Mouse (Mus musculus) layer of hippocampus, adult 2 months (tissue): ENCODE results near the gene Lemd1. TPM values are rescaled to one million over a fixed set of nuclear protein-coding genes. Genes with fewer than 3 reads are reported as not detected.
A peak's percentile ranks its signal among the peaks of the same experiment; 100 is the strongest.

Experiments
- DNase-seq, 2 experiments: peaks; one replicate each; pipeline ENCODE4 v3.0.0; 2022; ENCODE audit warnings: low spot score in 2 of 2
- H3K27ac ChIP-seq: fragments of 200-600 bp; 2 replicates; pipeline ENCODE4 v1.8.1; 2022
- H3K4me3 ChIP-seq: fragments of 200-600 bp; 2 replicates; pipeline ENCODE4 v1.8.1; 2022; ENCODE audit warnings: mild to moderate bottlenecking
- CTCF ChIP-seq: fragments of 200-600 bp; conservative IDR thresholded peaks from 2 replicates; pipeline ENCODE4 v1.8.1; 2022; ENCODE audit warnings: antibody characterized with exemption, mild to moderate bottlenecking, moderate library complexity
- total RNA-seq, 2 experiments: library from RNA; stranded (reverse); gene quantifications; 2 replicates each; pipeline ENCODE4 v1.2.3; 2021

The Lemd1 gene
- total RNA-seq, 2 experiments from 2014 or later: 0.64 to 0.88 TPM

DNA sequence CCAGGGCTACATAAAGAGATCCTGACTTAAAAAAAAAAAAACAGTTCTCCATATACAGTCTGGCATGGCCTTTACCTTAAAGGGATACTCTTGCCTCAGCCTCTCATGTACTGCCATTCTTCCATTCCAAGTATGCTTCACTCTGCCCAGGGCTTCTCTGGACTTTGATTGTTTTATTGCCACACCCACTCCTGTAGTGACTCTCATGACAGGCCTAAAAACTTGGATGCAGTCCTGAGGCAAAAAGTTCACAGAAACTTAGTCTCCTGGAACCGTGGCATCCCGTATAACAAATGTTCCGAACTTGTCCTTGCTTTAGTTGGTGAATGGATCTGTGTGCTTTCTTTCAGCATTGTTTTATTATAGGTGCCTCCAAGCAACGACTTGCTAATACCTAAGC, 55.4 kb downstream of the Lemd1 start:
- DNase-seq: no peak
- no peak overlapping the region for H3K27ac ChIP-seq
- H3K4me3 ChIP-seq: no peak overlapping the region
- no peak for TF ChIP-seq CTCF

- H3K4me3 ChIP-seq: no peak overlapping the region
- H3K27ac ChIP-seq: no peak overlapping the region
- DNase-seq: no peak
- TF ChIP-seq CTCF: 0 out of 2 replicates have a peak, but pooled peaks have one; percentile 7
Observed at GRCm38 (mm10) chr1:132254467-132254866, 63.2 kb downstream of the Lemd1 start.

GRCm38 (mm10) chr1:132260331-132260730, 69.1 kb downstream of the Lemd1 start:
- no peak for DNase-seq
- TF ChIP-seq CTCF: no peak
- no peak overlapping the region for H3K4me3 ChIP-seq
- no peak overlapping the region for H3K27ac ChIP-seq

DNA sequence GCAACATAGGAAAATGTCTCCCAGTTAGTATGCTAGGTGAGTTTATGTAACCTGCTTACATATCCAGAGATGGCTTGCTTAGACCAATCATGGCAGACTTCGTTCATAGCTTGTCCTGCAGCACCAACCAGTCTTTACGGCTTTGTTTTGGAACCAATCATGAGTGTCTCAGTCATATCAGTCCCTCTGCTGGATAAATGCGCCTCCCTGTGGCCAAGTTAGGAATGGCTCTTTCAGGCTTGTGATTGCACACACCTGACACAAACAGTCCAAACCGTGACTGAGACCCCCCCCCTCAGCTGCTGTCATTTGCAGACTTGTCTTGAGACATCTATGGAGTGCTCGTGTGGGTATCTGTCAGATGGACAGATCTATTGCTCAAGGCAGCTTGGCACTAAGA, 69.8 kb downstream of the Lemd1 start:
- peak; percentile 57 for TF ChIP-seq CTCF
- DNase-seq: no peak
- H3K4me3 ChIP-seq: no peak overlapping the region
- H3K27ac ChIP-seq: no peak overlapping the region

DNA sequence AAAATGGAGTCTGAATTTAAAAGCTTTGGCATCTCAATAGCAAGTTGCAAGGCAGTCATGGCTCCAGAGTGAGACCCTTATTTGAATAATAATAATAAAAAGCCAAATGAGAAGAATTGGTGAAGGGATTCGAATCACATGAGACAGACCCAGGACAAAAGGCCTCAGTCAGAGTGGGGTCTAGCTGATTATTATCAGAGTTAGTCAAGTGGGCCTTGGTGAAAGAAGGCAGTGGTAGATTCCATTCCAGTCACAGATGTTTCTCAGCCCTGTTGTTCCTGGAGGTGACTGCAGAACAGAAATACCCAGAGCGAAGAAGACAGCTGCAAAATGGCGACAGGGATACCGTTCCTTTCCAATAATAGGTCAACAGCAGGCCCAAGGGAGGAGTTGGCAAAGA, 72.4 kb downstream of the Lemd1 start:
- no peak overlapping the region for H3K4me3 ChIP-seq
- no peak for DNase-seq
- TF ChIP-seq CTCF: no peak
- no peak overlapping the region for H3K27ac ChIP-seq

DNA sequence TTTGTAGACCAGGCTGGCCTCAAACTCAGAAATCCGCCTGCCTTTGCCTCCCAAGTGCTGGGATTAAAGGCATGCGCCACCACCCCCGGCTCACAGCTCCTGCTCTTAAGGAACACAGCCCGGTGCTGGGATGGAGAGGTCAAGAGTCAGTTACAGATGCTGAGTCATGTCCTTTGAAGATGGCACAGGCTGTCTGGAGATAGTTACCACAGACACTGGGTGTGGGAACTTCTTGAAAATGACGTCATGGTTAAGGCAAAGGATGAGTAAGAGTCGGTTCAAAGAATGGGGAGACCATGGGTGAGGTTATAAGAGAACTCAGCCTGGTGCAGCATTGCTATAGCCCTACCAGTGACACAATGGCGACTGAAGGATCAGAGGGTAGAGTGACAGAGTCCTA, 73.3 kb downstream of the Lemd1 start:
- DNase-seq: no peak
- TF ChIP-seq CTCF: no peak
- no peak overlapping the region for H3K4me3 ChIP-seq
- H3K27ac ChIP-seq: no peak overlapping the region

GRCm38 (mm10) chr1:132265211-132265859, 74.1 kb downstream of the Lemd1 start:
- no peak for TF ChIP-seq CTCF
- no peak overlapping the region for H3K4me3 ChIP-seq
- DNase-seq: no peak
- H3K27ac ChIP-seq: no peak overlapping the region

DNA sequence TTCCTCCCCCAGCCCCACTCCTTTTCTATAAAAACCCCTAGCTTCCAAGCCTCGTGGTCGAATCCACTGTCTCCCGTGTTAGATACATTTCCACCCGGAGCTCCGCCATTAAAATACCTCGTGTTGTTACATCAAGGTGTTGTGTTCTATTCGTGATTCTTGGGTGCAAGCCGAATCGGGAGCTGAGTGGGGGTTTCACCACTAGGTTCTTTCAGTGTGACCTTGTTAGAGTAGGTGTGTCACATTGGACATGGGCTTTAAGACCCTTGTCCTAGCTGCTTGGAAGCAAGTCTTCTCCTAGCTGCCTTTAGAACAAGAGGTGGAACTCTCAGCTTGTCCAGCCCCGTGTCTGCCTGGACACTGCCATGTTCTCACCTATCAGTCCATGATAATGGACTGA, 74.7 kb downstream of the Lemd1 start:
- TF ChIP-seq CTCF: no peak
- no peak overlapping the region for H3K4me3 ChIP-seq
- no peak overlapping the region for H3K27ac ChIP-seq
- DNase-seq: no peak

DNA sequence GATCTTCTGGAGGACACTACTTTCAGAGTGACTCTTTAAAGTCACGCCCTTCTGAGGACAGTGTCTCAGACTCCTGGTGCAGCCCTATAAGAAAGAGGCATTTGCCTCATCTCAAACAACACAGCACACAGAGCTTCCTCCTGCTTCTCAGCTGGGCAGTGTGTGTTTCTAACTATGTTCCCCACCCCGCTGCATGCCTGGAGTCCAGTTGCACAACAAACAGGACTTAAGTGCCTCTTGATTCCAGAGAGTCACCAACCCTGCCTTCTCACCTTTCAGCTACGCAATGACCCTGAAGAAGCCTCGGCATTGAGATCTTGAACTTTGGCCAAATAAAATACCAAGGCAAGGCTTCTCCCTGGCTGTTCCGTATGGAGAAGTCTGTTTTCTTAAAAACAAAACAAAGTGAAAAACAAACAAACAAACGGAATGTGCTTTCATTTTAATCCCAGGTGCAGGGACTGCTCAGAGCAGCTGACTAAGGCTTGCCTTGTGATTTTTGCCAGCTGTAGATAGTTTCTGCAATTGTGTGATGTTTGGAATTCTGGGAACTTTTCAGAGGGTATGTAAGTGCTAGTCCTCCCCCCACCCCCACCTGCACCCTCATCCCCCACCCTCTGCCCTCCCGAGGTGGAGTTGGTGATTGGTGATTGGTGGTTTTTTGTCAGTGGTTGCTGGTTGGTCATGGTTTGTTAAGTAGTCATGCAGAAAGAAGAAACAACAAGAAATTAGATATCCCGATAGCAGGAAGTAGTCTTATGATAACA, 75.7 kb downstream of the Lemd1 start:
- Histone ChIP-seq H3K27ac (no peak overlapping the region), H3K4me3 (no peak overlapping the region)
- TF ChIP-seq CTCF: no peak
- no peak for DNase-seq

- Histone ChIP-seq H3K27ac (no peak overlapping the region), H3K4me3 (no peak overlapping the region)
- DNase-seq: no peak
- no peak for TF ChIP-seq CTCF
Observed at GRCm38 (mm10) chr1:132267959-132268358, 76.7 kb downstream of the Lemd1 start.

- no peak for TF ChIP-seq CTCF
- H3K27ac ChIP-seq: no peak overlapping the region
- no peak overlapping the region for H3K4me3 ChIP-seq
- DNase-seq: no peak
Observed at GRCm38 (mm10) chr1:132268418-132269060, 77.3 kb downstream of the Lemd1 start.

DNA sequence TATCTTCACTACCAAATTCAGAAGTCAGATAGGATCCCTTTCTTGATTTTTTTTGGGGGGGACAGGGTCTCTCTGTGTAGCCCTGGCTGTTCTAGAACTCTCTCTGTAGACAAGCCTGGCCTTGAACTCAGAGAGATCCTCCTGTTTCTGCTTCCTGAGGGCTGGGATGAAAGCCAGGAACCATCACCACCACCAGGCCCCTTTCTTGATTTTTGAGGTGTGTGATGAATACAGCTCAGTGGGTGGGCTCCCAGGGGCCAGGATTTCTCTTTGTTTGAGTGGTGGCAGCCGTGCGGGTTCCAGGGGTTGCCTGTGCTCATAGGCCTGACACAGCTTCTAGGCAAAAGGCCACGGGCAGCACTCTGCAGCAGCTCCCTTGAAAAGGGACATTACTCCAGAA, 80.0 kb downstream of the Lemd1 start:
- Histone ChIP-seq H3K4me3 (no peak overlapping the region), H3K27ac (no peak overlapping the region)
- no peak for DNase-seq
- TF ChIP-seq CTCF: no peak

DNA sequence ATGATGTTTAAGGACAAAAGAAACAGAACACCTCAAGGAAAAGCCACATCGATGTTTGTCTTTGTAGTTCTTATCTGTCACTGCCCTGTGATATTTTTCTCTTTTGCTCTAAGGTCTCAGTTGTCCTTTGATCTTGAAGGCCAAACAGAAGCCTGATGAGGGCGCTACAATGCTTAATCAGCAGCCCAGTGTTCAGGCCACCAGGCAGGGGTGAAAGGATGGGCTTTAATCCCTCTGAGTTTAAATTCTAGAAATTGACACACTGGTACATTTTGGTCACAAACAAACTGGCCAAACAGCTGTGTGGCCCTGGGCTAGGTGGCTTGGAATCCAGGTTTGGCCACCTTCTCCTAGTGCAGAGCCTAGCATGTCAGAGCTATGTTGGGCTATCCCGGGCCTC, 85.5 kb downstream of the Lemd1 start:
- no peak overlapping the region for H3K4me3 ChIP-seq
- DNase-seq: no peak
- no peak overlapping the region for H3K27ac ChIP-seq
- TF ChIP-seq CTCF: no peak
